Mouse (Mus musculus) urinary bladder, postnatal 10 days (tissue): ENCODE data around the gene Olfr27.

Experiments used
- DNase-seq: peaks from one replicate; pipeline ENCODE4 v3.0.0; 2022; ENCODE audit warnings: low spot score

The Olfr27 gene

GRCm38 (mm10) chr9:39127831-39128230 is at the start of gene Olfr27:
Olfr27 (plus strand) TSS chr9:39128131.
- no peak for DNase-seq

DNA sequence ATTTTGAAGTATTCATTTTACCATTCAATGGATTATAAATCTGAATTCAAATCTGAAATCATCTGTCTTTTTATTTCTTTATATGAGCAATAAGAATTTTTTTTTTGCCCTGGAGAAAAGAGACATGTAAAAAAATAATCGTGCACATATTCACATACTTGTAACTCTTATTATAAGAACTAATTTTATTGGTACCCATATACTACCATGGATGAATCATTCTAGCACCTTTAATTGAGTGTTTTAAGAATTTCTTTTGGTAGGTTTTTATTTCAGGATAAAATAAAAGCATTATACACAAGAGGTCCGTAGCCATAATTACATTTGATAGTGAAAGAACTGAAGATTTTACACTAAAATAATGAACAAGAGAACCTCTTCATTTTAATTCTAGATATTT is 49.1 kb upstream of the Olfr27 start, which contains the start of gene Olfr938:
Gene Olfr938, minus strand, starts transcription at position 101 of the 400 bp plus-strand sequence.
- no peak for DNase-seq

GRCm38 (mm10) chr9:39127326-39127725 is 605 bp upstream of the Olfr27 start:
- DNase-seq: no peak

DNA sequence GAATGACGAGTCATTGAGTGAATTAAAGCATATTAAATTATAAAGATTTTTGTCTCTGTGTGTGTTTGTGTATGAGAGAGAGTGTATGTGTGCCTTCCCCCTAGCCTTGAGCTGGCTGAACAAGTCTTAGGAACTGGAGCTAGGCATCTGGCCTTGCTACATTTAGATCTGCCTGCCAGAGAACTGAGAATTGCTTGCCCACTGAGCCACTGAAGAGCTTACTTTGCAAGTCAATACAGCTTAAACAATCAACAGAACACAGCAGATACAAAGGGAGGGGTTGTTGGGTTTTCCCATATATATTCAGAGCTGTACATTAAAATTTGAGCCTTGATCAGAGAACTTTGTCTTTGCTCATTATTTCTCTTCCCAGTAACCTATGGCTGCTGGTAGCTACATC is 24.5 kb downstream of the Olfr27 start:
- DNase-seq: no peak

DNA sequence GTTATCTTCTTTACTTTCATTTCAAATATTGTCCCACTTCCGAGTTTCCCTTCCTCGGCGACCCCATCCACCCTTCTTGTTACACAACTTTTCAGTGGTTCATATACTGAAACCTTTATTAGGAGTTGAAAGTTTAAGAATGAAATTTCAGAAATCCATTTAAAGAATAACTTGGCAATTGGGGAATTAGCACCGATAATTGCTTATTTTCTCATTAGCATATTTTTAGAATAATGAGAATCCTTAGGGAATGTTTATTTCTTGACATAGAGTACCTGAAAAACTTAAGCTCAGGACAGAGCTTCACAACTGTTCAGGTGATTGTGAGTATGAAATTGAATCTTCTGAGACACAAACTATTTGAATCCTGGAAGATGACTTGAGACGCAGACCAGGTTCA is 38.1 kb downstream of the Olfr27 start, which contains the start of gene Olfr943:
Gene Olfr943, plus strand, starts transcription at position 301 of the 400 bp plus-strand sequence.
- no peak for DNase-seq
